Mouse (Mus musculus) gastrocnemius, postnatal 10 days (tissue): ENCODE data around the gene Olfr549. TPM values are rescaled to one million over a fixed set of nuclear protein-coding genes. Genes with fewer than 3 reads are reported as not detected.

Experiments
- DNase-seq: peaks from one replicate; pipeline ENCODE4 v3.0.0; 2021; ENCODE audit warnings: mixed read lengths
- total RNA-seq, 2 experiments: library from RNA; stranded (reverse); gene quantifications; 2 replicates each; pipeline ENCODE4 v1.2.3; 2021

The Olfr549 gene
- total RNA-seq, 2 experiments from 2014 or later: not detected

GRCm38 (mm10) chr7:102597378-102598031 is 47.8 kb downstream of the Olfr549 start, which contains the start of gene Olfr552:
Olfr552 (plus strand) TSS chr7:102597770.
- DNase-seq: no peak

Other genes starting within 250 kb of the Olfr549 start
- gene Rrm1, start 108.2 kb upstream of the Olfr549 start, total RNA-seq: 10 to 100 TPM; 25.5 to 30.0 TPM
- not detected for gene Olfr543, start 68.2 kb upstream of the Olfr549 start, total RNA-seq
- not detected for gene Olfr544, start 61.6 kb upstream of the Olfr549 start, total RNA-seq
- not detected for gene Olfr545, start 50.3 kb upstream of the Olfr549 start, total RNA-seq
- not detected for gene Olfr547, start 15.1 kb upstream of the Olfr549 start, total RNA-seq
- not detected for gene Olfr548-ps1, start 9.0 kb upstream of the Olfr549 start, total RNA-seq
- 1 to 10 TPM; 4.4 to 4.6 TPM for gene Trim21, start 15.6 kb downstream of the Olfr549 start, total RNA-seq
- gene Olfr550, start 21.6 kb downstream of the Olfr549 start, total RNA-seq: under 1 TPM; 0.09 TPM
- not detected for gene Olfr551, start 42.0 kb downstream of the Olfr549 start, total RNA-seq
- gene Olfr552, start 47.9 kb downstream of the Olfr549 start, total RNA-seq: under 1 TPM in 1 of 2 experiments, not detected in 1; 0.07 TPM
- gene Olfr553, start 68.3 kb downstream of the Olfr549 start, total RNA-seq: not detected
- not detected for gene Olfr554, start 88.6 kb downstream of the Olfr549 start, total RNA-seq
- not detected for gene Olfr555, start 109.0 kb downstream of the Olfr549 start, total RNA-seq
- gene Olfr556, start 115.0 kb downstream of the Olfr549 start, total RNA-seq: not detected
- 1 to 10 TPM; 4.7 to 6.6 TPM for gene Trim68, start 137.5 kb downstream of the Olfr549 start, total RNA-seq
- not detected for gene Olfr557, start 146.0 kb downstream of the Olfr549 start, total RNA-seq
- gene Olfr558, start 152.3 kb downstream of the Olfr549 start, total RNA-seq: 1 to 10 TPM; 3.4 to 3.8 TPM
- gene Olfr33, start 169.2 kb downstream of the Olfr549 start, total RNA-seq: not detected
- gene Olfr559, start 177.6 kb downstream of the Olfr549 start, total RNA-seq: not detected
- not detected for gene Olfr560, start 209.5 kb downstream of the Olfr549 start, total RNA-seq
- gene Olfr78, start 209.6 kb downstream of the Olfr549 start, total RNA-seq: 1 to 10 TPM; 1.3 to 1.4 TPM
- gene Olfr561, start 221.4 kb downstream of the Olfr549 start, total RNA-seq: not detected